Comparison of ENCODE assay signal across 9 mouse cellular contexts in genomic region chr4:137277600-137278143, GRCm38 (mm10). TPM values are rescaled to one million over a fixed set of nuclear protein-coding genes. Genes with fewer than 3 reads are reported as not detected.
A peak's percentile ranks its signal among the peaks of the same experiment; 100 is the strongest.
DNase-seq lines count a peak whose midpoint lies in the region; ATAC-seq and TF ChIP-seq lines count a peak whose summit lies in the region.
"Had no signal": no experiment of that assay in that cellular context is flagged by ENCODE, and none has a peak within 500 bp of the region (broad histone marks: within the 10 kb centered on the region; RNA-seq: fewer than 3 reads in every experiment).

No protein-coding gene starts in this region.

- intact Hi-C loops in left cerebral cortex, postnatal 14 days (cut with DNase I): no loop called here

- ATAC-seq in forebrain, postnatal 0 days: peak; percentile 49; the same call in 1 of the 2 replicates
- no peak for ATAC-seq in liver, embryonic 15.5 days (ENCODE audit: insufficient read depth)
- no peak for ATAC-seq in megakaryocyte-erythroid progenitor cell, adult 5-6 weeks (replicated peaks; ENCODE audit: low FRiP score, low TSS enrichment, poor library complexity, severe bottlenecking)

- peaks cover 44% of the 10 kb centered on the region for H3K4me1 ChIP-seq in heart, embryonic 10.5 days
- H3K4me1 ChIP-seq in ES-Bruce4 (ENCODE audit: control insufficient read depth, insufficient read depth, low read length): peaks cover 6% of the 10 kb centered on the region
- H3K4me1 ChIP-seq in forebrain, postnatal 0 days (ENCODE audit: insufficient read depth): peaks cover 13% of the 10 kb centered on the region; the same call in 1 of the 2 replicates
- H3K4me1 ChIP-seq in liver, embryonic 15.5 days (replicated peaks): peaks cover 8% of the 10 kb centered on the region; the same call in 1 of the 2 replicates

- TF ChIP-seq EP300 in ES-Bruce4 (IDR thresholded peaks at IDR 0.05; ENCODE audit: insufficient read depth, low read depth, low read length): no peak

- no peaks in the 10 kb centered on the region for H3K9me3 ChIP-seq in heart, embryonic 10.5 days
- no peaks in the 10 kb centered on the region for H3K9me3 ChIP-seq in ES-Bruce4 (replicated peaks; ENCODE audit: control insufficient read depth, insufficient read depth, low read length, poor library complexity, severe bottlenecking)
- no peaks in the 10 kb centered on the region for H3K9me3 ChIP-seq in forebrain, postnatal 0 days (ENCODE audit: low read length)
- H3K9me3 ChIP-seq in liver, embryonic 15.5 days (replicated peaks): no peaks in the 10 kb centered on the region

- H3K4me2 ChIP-seq in forebrain, postnatal 0 days (ENCODE audit: low read depth): peak overlapping the region; percentile 85
- H3K4me2 ChIP-seq in liver, embryonic 15.5 days: peak overlapping the region; percentile 58

- no peak for TF ChIP-seq POLR2A in ES-Bruce4 (IDR thresholded peaks at IDR 0.05; ENCODE audit: insufficient read depth, low read length)

- no peaks in the 10 kb centered on the region for H3K36me3 ChIP-seq in heart, embryonic 10.5 days
- H3K36me3 ChIP-seq in ES-Bruce4 (ENCODE audit: control insufficient read depth, insufficient read depth, low read length, poor library complexity, severe bottlenecking): no peaks in the 10 kb centered on the region
- H3K36me3 ChIP-seq in forebrain, postnatal 0 days (ENCODE audit: insufficient read depth): no peaks in the 10 kb centered on the region
- H3K36me3 ChIP-seq in liver, embryonic 15.5 days (replicated peaks): no peaks in the 10 kb centered on the region

- no peak for DNase-seq in heart, embryonic 10.5 days (ENCODE audit: low spot score)
- no peak for DNase-seq in heart, adult 9 months (ENCODE audit: low spot score in 2 of 2)
- DNase-seq in forebrain, postnatal 0 days: peak; percentile 46
- DNase-seq in left cerebral cortex, adult 8-10 months (ENCODE audit: low spot score in 2 of 2): no peak
- no peak for DNase-seq in left cerebral cortex, postnatal 14 days (ENCODE audit: low spot score in 2 of 2)

- H3K9ac ChIP-seq in ES-Bruce4 (ENCODE audit: low read depth, poor library complexity, severe bottlenecking): peak overlapping the region; percentile 77
- peak overlapping the region; percentile 56 for H3K9ac ChIP-seq in forebrain, postnatal 0 days
- H3K9ac ChIP-seq in liver, embryonic 15.5 days: no peak overlapping the region

- peaks cover 88% of the 10 kb centered on the region for H3K27me3 ChIP-seq in heart, embryonic 10.5 days (ENCODE audit: insufficient read depth, poor library complexity, severe bottlenecking)
- H3K27me3 ChIP-seq in ES-Bruce4 (ENCODE audit: control insufficient read depth, insufficient read depth, low read length, poor library complexity, severe bottlenecking): peaks cover 12% of the 10 kb centered on the region
- peaks cover 22% of the 10 kb centered on the region for H3K27me3 ChIP-seq in forebrain, postnatal 0 days (ENCODE audit: insufficient read depth, low read length)
- peaks cover 95% of the 10 kb centered on the region for H3K27me3 ChIP-seq in liver, embryonic 15.5 days

- WGBS in heart, embryonic 10.5 days: under 1% methylated on average over 61 of the region's 71 CpGs
- 4% methylated on average over 47 of the region's 71 CpGs for WGBS in forebrain, postnatal 0 days
- WGBS in liver, embryonic 15.5 days (ENCODE audit: insufficient replicate concordance): 1% methylated on average over 69 of the region's 71 CpGs

- peak overlapping the region; percentile 70 for H3K4me3 ChIP-seq in heart, embryonic 10.5 days
- H3K4me3 ChIP-seq in ES-Bruce4 (ENCODE audit: low read depth, low read length): peak overlapping the region; percentile 56
- peak overlapping the region; percentile 56 for H3K4me3 ChIP-seq in forebrain, postnatal 0 days (ENCODE audit: low read depth, low read length)
- H3K4me3 ChIP-seq in liver, embryonic 15.5 days (replicated peaks): peak overlapping the region; percentile 41

- peak overlapping the region; percentile 65 for H3K27ac ChIP-seq in heart, embryonic 10.5 days
- no peak overlapping the region for H3K27ac ChIP-seq in ES-Bruce4 (ENCODE audit: insufficient read depth, low read length)
- H3K27ac ChIP-seq in forebrain, postnatal 0 days (ENCODE audit: low read depth, low read length): no peak overlapping the region
- no peak overlapping the region for H3K27ac ChIP-seq in liver, embryonic 15.5 days (replicated peaks)

- no peak for TF ChIP-seq CTCF in ES-Bruce4 (IDR thresholded peaks at IDR 0.05; ENCODE audit: low read depth, low read length)
- no peak for TF ChIP-seq CTCF in forebrain, postnatal 0 days (IDR thresholded peaks at IDR 0.05; ENCODE audit: low read depth)

RNA-seq across cellular contexts. Expression of gene Wnt4, which starts 0.4 kb away (rescaled TPM):
- 0.96 and 0.98 TPM in 2 replicates for polyA plus RNA-seq in heart, embryonic 10.5 days (2016; fragmentation: Nextera tagmentation; extraction: Ambion mirVana)
- polyA plus RNA-seq in ES-Bruce4 (2011; ENCODE audit: insufficient read depth, insufficient read length, low read depth, missing spikeins): 4.1 and 4.3 TPM in 2 replicates
- 4.5 and 6.1 TPM in 2 replicates for total RNA-seq in forebrain, postnatal 0 days (2014; rRNA removed)
- polyA plus RNA-seq in forebrain, postnatal 0 days (2015; fragmentation: Nextera tagmentation; extraction: Ambion mirVana): 3.1 and 4.6 TPM in 2 replicates
- polyA plus RNA-seq in liver, embryonic 15.5 days (2015; fragmentation: Nextera tagmentation; extraction: Ambion mirVana): 0.15 and 0.40 TPM in 2 replicates
- total RNA-seq in megakaryocyte-erythroid progenitor cell, adult 5-6 weeks (2014; fragmentation: Nextera tagmentation): not detected in 2 replicates
- total RNA-seq in megakaryocyte-erythroid progenitor cell, adult 5-6 weeks (2017): not detected in 2 replicates
- 1 to 10 TPM; 8.9 to 9.9 (median 9.5) TPM for total RNA-seq in left cerebral cortex, adult 8-10 months (2022)
- 10 to 100 TPM; 18.3 to 20.4 TPM for total RNA-seq in left cerebral cortex, postnatal 14 days (2021)
- total RNA-seq: CH12.LX had no signal
